In genomic region chr11:107936929-107937328, GRCm38 (mm10) we compare ENCODE assay signal across 19 mouse cellular contexts. TPM values are rescaled to one million over a fixed set of nuclear protein-coding genes. Genes with fewer than 3 reads are reported as not detected.
"Had no signal": no experiment of that assay in that cellular context is flagged by ENCODE, and none has a peak within 500 bp of the region (broad histone marks: within the 10 kb centered on the region; RNA-seq: fewer than 3 reads in every experiment).

No protein-coding gene starts in this region.

- H3K27me3 ChIP-seq: neural tube, embryonic 13.5 days; neural tube, embryonic 15.5 days; stomach, embryonic 15.5 days had no signal

- DNase-seq: retina, postnatal 1 day; right cerebral cortex, adult 18-20 months; right cerebral cortex, postnatal 14 days; right cerebral cortex, postnatal 25 days; right cerebral cortex, postnatal 4 days; spleen, adult 18-20 months; thymus, adult 18-20 months; thymus, adult 2 months; thymus, postnatal 14 days; thymus, postnatal 25 days; thymus, postnatal 36 days; thymus, postnatal 4 days had no signal

- H3K4me2 ChIP-seq: neural tube, embryonic 13.5 days; neural tube, embryonic 15.5 days; stomach, embryonic 15.5 days had no signal

- H3K9ac ChIP-seq: neural tube, embryonic 13.5 days; neural tube, embryonic 15.5 days; stomach, embryonic 15.5 days had no signal

- H3K27ac ChIP-seq: neural tube, embryonic 13.5 days; neural tube, embryonic 15.5 days; stomach, embryonic 15.5 days; stomach, postnatal 0 days had no signal

- H3K4me1 ChIP-seq: neural tube, embryonic 13.5 days; neural tube, embryonic 15.5 days; stomach, embryonic 15.5 days had no signal

- H3K4me3 ChIP-seq: neural tube, embryonic 13.5 days; neural tube, embryonic 15.5 days; stomach, embryonic 15.5 days had no signal

- H3K9me3 ChIP-seq: neural tube, embryonic 13.5 days; neural tube, embryonic 15.5 days; stomach, embryonic 15.5 days had no signal

RNA-seq across cellular contexts. Expression of gene Cacng5, which starts 22.1 kb away (rescaled TPM):
- total RNA-seq: neutrophil, adult 5-6 weeks had no signal
- polyA plus RNA-seq: spleen, adult 2 months; thymus, postnatal 0 days had no signal
